Mouse (Mus musculus): ENCODE measurements around the gene Mrpl10. TPM values are rescaled to one million over a fixed set of nuclear protein-coding genes. Genes with fewer than 3 reads are reported as not detected.
A peak's percentile ranks its signal among the peaks of the same experiment; 100 is the strongest.

Gene Mrpl10
- polyA plus RNA-seq, 1 experiment from 2014 or later: 86.6 TPM

DNA sequence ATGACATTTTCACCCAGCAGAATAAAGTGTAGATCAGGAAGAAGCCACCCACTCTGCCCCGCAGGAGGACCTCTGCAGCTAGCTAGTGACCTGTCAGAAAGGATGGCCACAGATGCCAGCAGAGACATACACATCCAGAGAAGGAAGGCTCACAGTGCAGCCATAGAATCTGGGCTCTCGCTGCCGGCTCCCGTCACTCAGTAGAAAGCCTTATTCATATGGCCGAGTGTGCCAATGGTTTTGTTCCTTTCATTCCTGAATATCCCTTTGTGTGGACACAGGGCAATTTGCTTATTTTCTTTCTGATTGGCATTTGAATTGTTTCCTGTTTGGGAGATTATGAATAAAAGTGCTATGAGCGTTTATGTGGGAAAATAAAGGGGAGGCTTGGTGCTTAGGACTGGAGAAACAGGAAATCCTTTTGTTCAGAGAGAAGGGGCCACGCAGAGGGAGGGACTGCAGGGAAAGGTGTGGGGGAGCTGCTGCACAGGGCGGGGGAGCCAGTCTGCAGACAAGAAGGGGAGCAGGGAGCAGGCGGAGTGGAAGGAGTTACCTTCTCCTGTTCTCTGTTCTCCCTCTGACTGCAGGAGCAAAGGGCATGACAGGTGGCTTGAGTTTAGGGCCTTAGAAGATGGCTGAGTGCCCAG is 22.0 kb downstream of the Mrpl10 start:
- Histone ChIP-seq H3K27me3 (replicated peaks; ENCODE audit: low read depth, poor library complexity, severe bottlenecking) (no peaks in the 10 kb centered on the region), H3K4me3 (no peak overlapping the region), H3K36me3 (replicated peaks) (peaks cover 77% of the 10 kb centered on the region), H3K4me1 (peaks cover 17% of the 10 kb centered on the region), H3K9me3 (no peaks in the 10 kb centered on the region), H3K27ac (replicated peaks) (peak overlapping the region; percentile 69)
- DNase-seq (ENCODE audit: low spot score): no peak
- 45% methylated on average over 9 of the region's 9 CpGs for WGBS

DNA sequence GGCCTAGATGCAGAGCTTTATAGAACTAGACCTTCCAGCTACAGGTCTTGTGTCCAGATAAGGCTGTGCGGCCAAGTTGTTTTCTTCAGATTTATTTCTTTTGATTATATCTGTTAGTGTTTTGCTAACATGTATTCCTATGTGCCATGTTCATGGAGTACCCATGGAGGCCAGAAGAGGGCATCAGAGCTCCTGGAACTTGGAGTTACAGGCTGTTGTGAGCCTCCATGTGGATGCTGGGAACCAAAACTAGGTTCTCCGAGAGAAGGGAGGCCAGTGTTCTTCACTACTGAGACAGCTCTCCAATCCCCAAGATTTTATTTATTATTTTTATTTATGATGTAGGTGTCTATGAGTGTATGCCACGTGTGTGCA is 22.5 kb downstream of the Mrpl10 start:
- Histone ChIP-seq H3K4me1 (peaks cover 15% of the 10 kb centered on the region), H3K27me3 (replicated peaks; ENCODE audit: low read depth, poor library complexity, severe bottlenecking) (no peaks in the 10 kb centered on the region), H3K27ac (replicated peaks) (peak overlapping the region; percentile 69), H3K9me3 (no peaks in the 10 kb centered on the region), H3K4me3 (no peak overlapping the region), H3K36me3 (replicated peaks) (peaks cover 72% of the 10 kb centered on the region)
- 91% methylated on average over 3 of the region's 3 CpGs for WGBS
- no peak for DNase-seq (ENCODE audit: low spot score)

DNA sequence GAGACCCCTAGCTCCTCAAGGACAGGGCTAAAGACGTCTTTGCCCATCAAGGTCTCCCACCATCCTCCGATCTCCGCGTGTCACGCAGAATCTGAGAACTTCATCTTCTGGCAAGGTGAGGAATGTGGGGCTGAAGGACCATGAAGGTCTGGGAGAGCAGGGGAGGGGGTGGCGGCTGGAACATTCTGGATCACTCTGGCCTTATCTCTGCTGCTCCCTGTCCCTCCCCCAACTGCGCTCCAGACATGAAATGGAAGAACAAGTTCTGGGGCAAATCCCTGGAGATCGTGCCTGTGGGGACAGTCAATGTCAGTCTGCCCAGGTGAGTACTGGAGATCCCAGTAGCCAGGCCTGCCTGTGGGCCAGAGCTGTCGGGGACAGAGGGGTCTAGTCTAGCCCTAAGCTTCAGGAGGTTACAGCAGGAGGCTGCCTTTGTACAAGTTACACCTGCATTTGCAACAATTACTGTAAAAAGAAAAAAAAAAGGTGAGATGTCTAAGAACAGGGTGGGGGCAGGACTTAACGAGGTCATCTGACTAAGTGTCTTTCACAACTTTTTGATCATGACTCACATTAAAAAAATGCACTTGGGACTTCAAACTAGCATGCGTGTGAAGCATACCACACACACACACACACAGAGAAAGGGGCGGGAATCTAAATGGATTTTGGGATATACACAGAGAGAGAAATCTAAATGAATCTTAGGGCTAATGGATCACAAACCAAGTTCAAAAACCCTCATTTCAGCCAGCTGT is 24.4 kb downstream of the Mrpl10 start:
- WGBS: 88% methylated on average over 12 of the region's 12 CpGs
- H3K9me3 ChIP-seq: no peaks in the 10 kb centered on the region
- DNase-seq (ENCODE audit: low spot score): no peak
- no peak overlapping the region for H3K4me3 ChIP-seq
- H3K4me1 ChIP-seq: peaks cover 15% of the 10 kb centered on the region
- H3K36me3 ChIP-seq (replicated peaks): peaks cover 54% of the 10 kb centered on the region
- no peak overlapping the region for H3K27ac ChIP-seq (replicated peaks)
- H3K27me3 ChIP-seq (replicated peaks; ENCODE audit: low read depth, poor library complexity, severe bottlenecking): no peaks in the 10 kb centered on the region

DNA sequence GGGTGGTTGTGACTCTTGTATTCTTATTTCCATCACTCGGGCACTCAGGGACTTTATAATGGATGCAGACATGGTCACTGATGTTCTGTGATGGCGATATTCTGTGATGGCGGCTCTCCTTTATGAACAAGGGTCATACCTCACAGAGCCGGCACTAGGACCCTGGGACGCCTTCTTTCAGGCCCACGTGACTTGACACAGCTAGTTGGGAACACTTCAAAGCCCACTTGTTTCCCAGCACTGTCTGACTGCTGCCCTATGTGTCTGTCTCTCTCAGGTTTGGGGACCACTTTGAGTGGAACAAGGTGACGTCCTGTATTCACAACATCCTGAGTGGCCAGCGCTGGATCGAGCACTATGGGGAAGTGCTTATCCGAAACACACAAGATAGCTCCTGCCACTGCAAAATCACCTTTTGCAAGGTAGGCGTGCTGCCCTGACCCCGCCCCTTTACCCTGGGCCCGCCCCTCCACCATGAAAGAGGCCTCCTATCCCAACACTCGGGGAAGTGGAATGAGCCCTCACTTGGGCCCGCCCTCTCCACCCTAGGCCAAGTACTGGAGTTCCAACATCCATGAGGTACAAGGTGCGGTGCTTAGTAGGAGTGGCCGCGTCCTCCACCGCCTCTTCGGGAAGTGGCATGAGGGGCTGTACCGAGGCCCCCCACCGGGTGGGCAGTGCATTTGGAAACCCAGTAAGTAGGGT is 25.4 kb downstream of the Mrpl10 start:
- 0 out of 2 replicates have a peak overlapping the region, but pooled peaks have one; percentile 25 for H3K4me3 ChIP-seq
- H3K9me3 ChIP-seq: no peaks in the 10 kb centered on the region
- H3K36me3 ChIP-seq (replicated peaks): peaks cover 44% of the 10 kb centered on the region
- WGBS: 45% methylated on average over 22 of the region's 22 CpGs
- H3K4me1 ChIP-seq: peaks cover 15% of the 10 kb centered on the region
- no peak overlapping the region for H3K27ac ChIP-seq (replicated peaks)
- no peaks in the 10 kb centered on the region for H3K27me3 ChIP-seq (replicated peaks; ENCODE audit: low read depth, poor library complexity, severe bottlenecking)
- DNase-seq (ENCODE audit: low spot score): peak; percentile 43

DNA sequence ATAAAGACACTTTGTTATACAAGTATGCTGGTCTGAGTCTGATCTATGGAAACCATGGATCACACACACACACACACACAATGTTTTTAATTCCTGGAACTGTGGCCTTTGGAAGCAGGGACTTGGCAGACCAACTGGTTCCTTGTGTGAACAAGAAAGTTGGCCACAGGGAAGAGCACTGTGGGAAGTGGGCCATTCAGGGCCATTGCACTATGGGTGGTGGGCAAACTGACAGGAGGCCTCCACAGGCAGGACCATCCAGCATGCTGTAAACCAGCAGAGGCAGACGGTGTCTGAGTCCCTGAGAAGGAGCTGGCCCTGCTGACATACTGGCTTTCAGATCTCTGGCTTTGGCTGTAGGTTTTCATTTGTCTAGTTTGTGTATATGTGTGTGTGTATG is 28.0 kb downstream of the Mrpl10 start:
- Histone ChIP-seq H3K9me3 (no peaks in the 10 kb centered on the region), H3K4me1 (peaks cover 12% of the 10 kb centered on the region; the same call in 1 of the 2 replicates), H3K27ac (replicated peaks) (no peak overlapping the region), H3K27me3 (replicated peaks; ENCODE audit: low read depth, poor library complexity, severe bottlenecking) (no peaks in the 10 kb centered on the region), H3K4me3 (no peak overlapping the region), H3K36me3 (replicated peaks) (peaks cover 36% of the 10 kb centered on the region)
- DNase-seq (ENCODE audit: low spot score): no peak
- 56% methylated on average over 1 of the region's 1 CpGs for WGBS

DNA sequence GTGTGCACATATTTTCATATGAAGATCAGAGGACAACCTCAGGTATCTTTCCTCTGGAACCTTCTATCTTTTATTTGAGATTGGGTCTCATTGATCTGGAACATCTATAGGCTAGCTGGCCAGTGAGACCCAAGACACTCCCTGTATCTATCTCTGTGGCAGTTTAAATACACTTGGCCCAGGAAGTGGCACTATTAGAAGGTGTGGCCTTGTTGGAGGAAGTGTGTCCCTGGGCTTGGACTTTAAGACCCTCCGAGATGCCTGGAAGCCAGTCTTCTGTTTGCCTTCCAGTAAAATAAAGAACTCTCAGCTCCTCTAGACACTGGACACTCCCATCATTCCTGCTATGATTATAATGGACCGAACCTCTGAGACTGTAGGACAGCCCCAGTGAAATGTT is 28.4 kb downstream of the Mrpl10 start:
- 90% methylated on average over 2 of the region's 2 CpGs for WGBS
- Histone ChIP-seq H3K36me3 (replicated peaks) (peaks cover 34% of the 10 kb centered on the region), H3K27ac (replicated peaks) (no peak overlapping the region), H3K27me3 (replicated peaks; ENCODE audit: low read depth, poor library complexity, severe bottlenecking) (no peaks in the 10 kb centered on the region), H3K4me1 (peaks cover 17% of the 10 kb centered on the region; the same call in 1 of the 2 replicates), H3K4me3 (no peak overlapping the region), H3K9me3 (no peaks in the 10 kb centered on the region)
- DNase-seq (ENCODE audit: low spot score): no peak

DNA sequence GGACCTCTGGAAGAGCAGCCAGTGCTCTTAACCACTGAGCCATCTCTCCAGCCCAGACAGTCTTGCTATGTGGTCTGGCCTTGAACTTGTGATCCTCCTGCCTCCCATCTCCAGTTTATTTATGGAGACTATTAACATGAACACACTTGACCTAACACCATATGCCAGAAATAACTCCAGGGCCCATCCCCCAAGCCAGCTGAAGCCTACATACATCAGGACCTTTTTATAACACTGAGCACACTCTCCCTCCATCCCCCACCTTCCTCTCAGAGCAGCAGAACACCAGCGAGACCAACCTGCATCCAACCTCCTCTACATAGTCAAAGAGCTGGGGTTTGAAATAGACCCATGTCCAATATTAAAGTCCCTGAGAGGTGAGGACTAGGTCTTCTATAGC is 29.8 kb downstream of the Mrpl10 start:
- Histone ChIP-seq H3K9me3 (no peaks in the 10 kb centered on the region), H3K4me3 (no peak overlapping the region), H3K27ac (replicated peaks) (no peak overlapping the region), H3K36me3 (replicated peaks) (peaks cover 20% of the 10 kb centered on the region), H3K4me1 (peaks cover 17% of the 10 kb centered on the region; the same call in 1 of the 2 replicates), H3K27me3 (replicated peaks; ENCODE audit: low read depth, poor library complexity, severe bottlenecking) (no peaks in the 10 kb centered on the region)
- 65% methylated on average over 1 of the region's 1 CpGs for WGBS
- no peak for DNase-seq (ENCODE audit: low spot score)

DNA sequence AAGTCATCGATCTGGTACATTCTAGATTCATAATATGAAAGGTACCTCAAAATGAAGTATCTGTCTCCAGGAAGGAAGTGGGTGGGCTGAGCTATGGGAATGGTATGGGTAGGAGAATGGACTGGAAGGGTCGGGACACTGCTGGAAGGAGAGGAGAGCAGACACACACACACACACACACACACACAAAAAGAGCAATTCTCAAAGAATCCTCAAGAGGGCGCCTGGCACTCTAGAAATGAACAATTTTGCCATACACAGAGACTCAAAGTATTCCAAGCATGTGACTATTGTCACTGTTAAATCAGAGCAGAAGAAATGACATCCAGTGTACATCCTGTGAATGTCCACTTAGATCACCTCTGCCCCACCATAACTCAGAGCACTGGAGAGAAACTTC is 31.2 kb downstream of the Mrpl10 start:
- peaks cover 8% of the 10 kb centered on the region for H3K36me3 ChIP-seq (replicated peaks)
- DNase-seq (ENCODE audit: low spot score): peak; percentile 59
- H3K4me1 ChIP-seq: peaks cover 10% of the 10 kb centered on the region; the same call in 1 of the 2 replicates
- H3K4me3 ChIP-seq: no peak overlapping the region
- H3K27me3 ChIP-seq (replicated peaks; ENCODE audit: low read depth, poor library complexity, severe bottlenecking): no peaks in the 10 kb centered on the region
- H3K9me3 ChIP-seq: no peaks in the 10 kb centered on the region
- no peak overlapping the region for H3K27ac ChIP-seq (replicated peaks)
- 31% methylated on average over 3 of the region's 3 CpGs for WGBS

DNA sequence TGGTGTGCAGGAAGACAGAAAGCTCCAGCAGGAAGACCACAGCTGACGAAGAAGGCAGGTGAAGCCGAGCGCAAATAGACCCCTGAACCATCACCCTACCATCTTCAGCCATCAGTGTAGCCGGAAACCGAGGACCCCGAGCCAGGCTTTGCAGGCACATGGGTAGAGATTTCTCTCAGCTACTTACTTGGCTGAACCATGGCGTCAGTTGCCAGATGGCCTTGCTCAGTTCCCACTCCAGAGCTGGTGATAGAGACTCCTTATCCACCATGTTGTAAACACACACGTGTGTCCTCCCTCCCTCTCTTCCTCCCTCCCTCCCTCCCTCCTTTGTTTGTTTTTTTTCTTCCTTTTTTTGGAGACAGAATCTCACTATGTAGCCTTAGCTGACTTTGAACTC is 32.9 kb downstream of the Mrpl10 start:
- DNase-seq (ENCODE audit: low spot score): no peak
- H3K27me3 ChIP-seq (replicated peaks; ENCODE audit: low read depth, poor library complexity, severe bottlenecking): no peaks in the 10 kb centered on the region
- H3K9me3 ChIP-seq: no peaks in the 10 kb centered on the region
- peaks cover 10% of the 10 kb centered on the region; the same call in 1 of the 2 replicates for H3K4me1 ChIP-seq
- WGBS: 74% methylated on average over 8 of the region's 8 CpGs
- no peaks in the 10 kb centered on the region for H3K36me3 ChIP-seq (replicated peaks)
- H3K27ac ChIP-seq (replicated peaks): no peak overlapping the region
- H3K4me3 ChIP-seq: no peak overlapping the region

DNA sequence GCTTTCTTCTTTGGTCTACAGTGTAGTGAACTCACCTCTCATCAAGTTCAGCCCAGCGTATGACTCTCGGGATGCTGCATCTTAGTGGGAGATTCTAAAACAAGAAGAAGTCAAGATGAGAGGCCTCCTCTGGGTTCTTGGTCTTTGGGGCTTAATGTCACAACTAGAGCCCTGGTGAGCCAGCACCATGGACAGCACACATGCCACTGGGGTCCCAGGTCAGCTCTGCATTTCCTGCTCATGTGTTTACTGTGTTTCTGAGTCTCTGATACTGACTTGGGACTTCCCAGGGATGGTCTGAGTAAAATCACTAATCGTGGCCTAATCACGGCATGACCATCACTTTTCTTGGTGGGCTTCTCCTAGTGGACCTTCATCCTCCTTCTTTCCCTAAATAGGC is 37.4 kb downstream of the Mrpl10 start:
- no peaks in the 10 kb centered on the region for H3K9me3 ChIP-seq
- DNase-seq (ENCODE audit: low spot score): peak; percentile 70

DNA sequence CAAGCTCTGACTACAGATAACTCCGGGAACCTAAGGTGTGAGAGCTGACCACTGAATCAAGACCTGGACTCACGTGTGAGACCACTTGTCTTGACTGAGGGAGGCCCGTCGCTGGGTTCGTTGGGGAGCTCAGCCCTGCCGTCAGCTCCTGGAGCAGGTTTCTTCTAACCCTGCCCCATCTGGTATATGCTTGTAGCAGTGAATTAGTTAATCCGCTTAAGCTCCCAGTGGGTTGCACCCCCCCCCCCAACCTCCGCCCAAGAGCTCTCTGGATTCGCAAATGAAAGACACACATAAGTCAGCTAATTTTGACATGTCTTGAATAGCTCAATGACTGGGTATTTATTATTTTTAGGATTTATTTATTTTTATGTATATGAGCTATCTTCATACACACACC is 38.9 kb downstream of the Mrpl10 start:
- Histone ChIP-seq H3K4me1 (peaks cover 15% of the 10 kb centered on the region), H3K36me3 (replicated peaks) (no peaks in the 10 kb centered on the region), H3K27ac (replicated peaks) (no peak overlapping the region), H3K9me3 (no peaks in the 10 kb centered on the region), H3K4me3 (no peak overlapping the region), H3K27me3 (replicated peaks; ENCODE audit: low read depth, poor library complexity, severe bottlenecking) (peaks cover 16% of the 10 kb centered on the region; the same call in 1 of the 2 replicates)
- no peak for DNase-seq (ENCODE audit: low spot score)
- WGBS: 22% methylated on average over 9 of the region's 9 CpGs

More for the DNA sequence above, 37.4 kb downstream of the Mrpl10 start:
- WGBS: 59% methylated on average over 4 of the region's 4 CpGs
- Histone ChIP-seq H3K36me3 (replicated peaks) (no peaks in the 10 kb centered on the region), H3K4me1 (peaks cover 15% of the 10 kb centered on the region), H3K4me3 (no peak overlapping the region), H3K27me3 (replicated peaks; ENCODE audit: low read depth, poor library complexity, severe bottlenecking) (peaks cover 5% of the 10 kb centered on the region; the same call in 1 of the 2 replicates), H3K27ac (replicated peaks) (no peak overlapping the region)

DNA sequence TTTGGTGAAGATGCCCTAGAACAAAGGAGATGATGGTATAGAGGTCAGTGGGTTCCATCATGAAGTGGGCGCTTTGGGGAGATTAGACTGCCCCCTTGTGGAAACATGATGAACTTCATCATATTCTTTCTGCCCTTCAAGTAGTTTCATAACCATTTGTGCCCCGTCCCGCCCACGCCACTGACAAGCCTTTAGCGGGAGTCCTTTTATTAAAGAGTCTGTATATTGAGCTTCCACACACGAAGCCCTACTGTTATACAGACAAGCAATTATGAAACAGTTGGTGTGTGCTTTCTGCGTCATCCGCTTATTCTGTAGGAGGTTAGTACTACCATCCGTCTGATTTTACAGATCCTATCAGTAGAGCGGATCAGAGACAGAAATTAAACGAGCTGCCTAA is 41.6 kb downstream of the Mrpl10 start:
- Histone ChIP-seq H3K4me1 (peaks cover 15% of the 10 kb centered on the region), H3K4me3 (no peak overlapping the region), H3K36me3 (replicated peaks) (no peaks in the 10 kb centered on the region), H3K27me3 (replicated peaks; ENCODE audit: low read depth, poor library complexity, severe bottlenecking) (peaks cover 16% of the 10 kb centered on the region; the same call in 1 of the 2 replicates), H3K9me3 (peaks cover 2% of the 10 kb centered on the region; the same call in 1 of the 2 replicates), H3K27ac (replicated peaks) (no peak overlapping the region)
- peak; percentile 28 for DNase-seq (ENCODE audit: low spot score)
- 45% methylated on average over 11 of the region's 11 CpGs for WGBS

All from embryonic facial prominence, embryonic 10.5 days (tissue).